Mouse (Mus musculus) layer of hippocampus, adult 18-20 months (tissue): ENCODE results near the gene Irf9. TPM values are rescaled to one million over a fixed set of nuclear protein-coding genes. Genes with fewer than 3 reads are reported as not detected.

ENCODE experiments used
- DNase-seq, 2 experiments: peaks; one replicate each; pipeline ENCODE4 v3.0.0; 2022; ENCODE audit warnings: low spot score in 2 of 2
- total RNA-seq, 2 experiments: library from RNA; stranded (reverse); gene quantifications; 2 replicates each; pipeline ENCODE4 v1.2.3; 2021

Gene Irf9
- total RNA-seq, 2 experiments from 2014 or later: 10.9 to 13.3 TPM

DNA sequence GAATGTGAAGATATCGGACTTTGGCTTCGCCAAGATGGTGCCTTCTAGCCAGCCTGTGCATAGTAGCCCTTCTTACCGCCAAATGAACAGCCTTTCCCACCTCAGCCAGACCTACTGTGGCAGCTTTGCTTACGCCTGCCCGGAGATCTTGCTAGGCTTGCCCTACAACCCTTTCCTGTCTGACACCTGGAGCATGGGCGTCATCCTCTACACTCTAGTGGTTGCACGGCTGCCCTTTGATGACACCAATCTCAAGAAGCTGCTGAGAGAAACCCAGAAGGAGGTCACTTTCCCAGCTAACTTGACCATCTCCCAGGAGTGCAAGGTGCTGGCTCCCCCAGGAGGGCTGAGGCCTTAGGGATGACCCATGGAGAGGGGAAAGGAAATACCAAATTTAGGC is 48.2 kb downstream of the Irf9 start:
- no peak for DNase-seq

DNA sequence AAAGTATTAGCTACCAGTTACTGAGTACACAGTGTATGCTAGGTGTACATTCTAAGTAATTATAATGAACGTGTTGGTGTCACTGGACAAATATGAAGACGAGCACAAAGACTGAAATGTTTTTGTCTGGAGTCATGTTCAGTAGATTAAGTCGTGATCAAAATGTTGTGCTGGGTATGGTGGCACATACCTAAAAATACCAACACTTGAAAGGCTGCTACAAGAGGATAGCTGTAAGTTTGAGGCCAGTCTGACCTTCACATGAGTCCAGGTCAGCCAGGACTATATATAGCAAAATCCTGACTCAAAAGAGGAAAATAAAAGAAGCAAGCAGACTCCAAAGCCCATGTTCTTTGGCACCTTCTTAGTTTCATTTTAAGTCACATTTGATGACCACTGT is 53.6 kb downstream of the Irf9 start:
- DNase-seq: no peak

DNA sequence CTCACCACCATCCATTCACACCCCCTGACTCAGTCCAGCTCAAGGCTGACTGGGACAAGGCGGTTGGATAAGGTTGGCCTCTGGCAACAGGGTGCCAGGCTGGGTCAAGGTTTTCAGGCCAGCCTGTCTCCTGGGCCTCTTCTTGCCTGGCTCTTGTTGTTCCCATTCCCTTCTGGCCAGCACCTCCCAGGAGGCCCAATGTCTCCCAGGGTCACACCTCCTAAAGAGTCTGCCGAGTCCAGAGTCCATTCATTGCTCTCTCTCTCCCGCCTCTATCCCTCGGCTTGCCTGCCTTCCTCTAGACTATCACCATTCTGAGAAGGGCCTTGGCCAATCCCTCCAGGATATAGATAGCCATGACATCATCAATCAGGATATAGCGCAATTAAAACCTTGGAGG is 54.6 kb downstream of the Irf9 start:
- DNase-seq: no peak

Other genes starting within 250 kb of the Irf9 start
- gene Dhrs4, start 124.8 kb upstream of the Irf9 start, total RNA-seq: 10 to 100 TPM; 20.2 to 22.1 TPM
- gene Carmil3, start 112.9 kb upstream of the Irf9 start, total RNA-seq: 10 to 100 TPM; 46.8 to 50.8 TPM
- gene Cpne6, start 93.1 kb upstream of the Irf9 start, total RNA-seq: 100 to 1,000 TPM; 653 to 657 TPM
- gene Nrl, start 78.6 kb upstream of the Irf9 start, total RNA-seq: 1 to 10 TPM; 1.7 to 2.2 TPM
- 10 to 100 TPM; 50.9 to 54.2 TPM for gene Pck2, start 63.3 kb upstream of the Irf9 start, total RNA-seq
- 10 to 100 TPM; 72.2 to 83.8 TPM for gene Dcaf11, start 43.6 kb upstream of the Irf9 start, total RNA-seq
- 1 to 10 TPM in 1 of 2 experiments, under 1 TPM in 1; 0.79 to 1.6 TPM for gene A730061H03Rik, start 43.2 kb upstream of the Irf9 start, total RNA-seq
- gene Fitm1, start 28.0 kb upstream of the Irf9 start, total RNA-seq: not detected
- gene Psme1, start 25.4 kb upstream of the Irf9 start, total RNA-seq: 10 to 100 TPM; 54.0 to 56.6 TPM
- 10 to 100 TPM; 43.3 to 49.5 TPM for gene Emc9, start 18.3 kb upstream of the Irf9 start, total RNA-seq
- 10 to 100 TPM; 53.7 to 57.4 TPM for gene Psme2, start 12.5 kb upstream of the Irf9 start, total RNA-seq
- 10 to 100 TPM; 38.0 to 43.0 TPM for gene Rnf31, start 11.9 kb upstream of the Irf9 start, total RNA-seq
- gene Rec8, start 14.5 kb downstream of the Irf9 start, total RNA-seq: 1 to 10 TPM; 1.4 to 1.8 TPM
- gene Ipo4, start 32.4 kb downstream of the Irf9 start, total RNA-seq: 100 to 1,000 TPM; 119 to 128 TPM
- gene Gm49378, start 34.3 kb downstream of the Irf9 start, total RNA-seq: 1 to 10 TPM; 2.7 to 3.8 TPM
- 10 to 100 TPM; 39.6 to 40.8 TPM for gene Tm9sf1, start 40.2 kb downstream of the Irf9 start, total RNA-seq
- gene Tssk4, start 46.6 kb downstream of the Irf9 start, total RNA-seq: 1 to 10 TPM in 1 of 2 experiments, under 1 TPM in 1; 0.79 to 1.2 TPM
- 10 to 100 TPM; 45.5 to 52.3 TPM for gene Mdp1, start 56.9 kb downstream of the Irf9 start, total RNA-seq
- gene Gmpr2, start 68.4 kb downstream of the Irf9 start, total RNA-seq: 10 to 100 TPM; 23.3 to 26.4 TPM
- gene Nedd8, start 68.6 kb downstream of the Irf9 start, total RNA-seq: 100 to 1,000 TPM; 294 to 304 TPM
- gene Tinf2, start 78.2 kb downstream of the Irf9 start, total RNA-seq: 10 to 100 TPM; 12.3 to 15.2 TPM
- not detected for gene Tgm1, start 110.4 kb downstream of the Irf9 start, total RNA-seq
- gene Rabggta, start 118.7 kb downstream of the Irf9 start, total RNA-seq: 10 to 100 TPM; 43.7 to 45.7 TPM
- 10 to 100 TPM; 83.2 to 98.7 TPM for gene Dhrs1, start 142.1 kb downstream of the Irf9 start, total RNA-seq
- 10 to 100 TPM; 11.7 to 14.5 TPM for gene Nop9, start 142.1 kb downstream of the Irf9 start, total RNA-seq
- 1 to 10 TPM; 1.7 to 2.2 TPM for gene Cideb, start 154.9 kb downstream of the Irf9 start, total RNA-seq
- gene Ltb4r2, start 157.9 kb downstream of the Irf9 start, total RNA-seq: under 1 TPM; 0.12 to 0.13 TPM
- under 1 TPM in 1 of 2 experiments, not detected in 1; 0.45 TPM for gene Ltb4r1, start 162.4 kb downstream of the Irf9 start, total RNA-seq
- gene Adcy4, start 180.5 kb downstream of the Irf9 start, total RNA-seq: 1 to 10 TPM; 3.1 to 4.4 TPM
- 1 to 10 TPM in 1 of 2 experiments, under 1 TPM in 1; 0.52 to 1.1 TPM for gene Ripk3, start 185.3 kb downstream of the Irf9 start, total RNA-seq
- gene Nfatc4, start 219.6 kb downstream of the Irf9 start, total RNA-seq: 1 to 10 TPM; 1.4 to 2.3 TPM